Mouse (Mus musculus): ENCODE results near the gene Siah2.

Siah2 gene

GRCm38 (mm10) chr3:58671616-58672250, 20.5 kb downstream of the Siah2 start:
- in situ Hi-C loops (cut with MboI, MseI): no loop called here

- in situ Hi-C loops (cut with MboI, MseI): no loop called here
Measured at GRCm38 (mm10) chr3:58663970-58664369, 28.2 kb downstream of the Siah2 start.

- in situ Hi-C loops (cut with MboI, MseI): no loop called here
Measured at GRCm38 (mm10) chr3:58660636-58661035, 31.6 kb downstream of the Siah2 start.

- in situ Hi-C loops (cut with MboI, MseI): loop anchor here (5.0 kb wide), 1 partner anchor 125 kb away; no protein-coding TSS in a partner anchor
Measured at GRCm38 (mm10) chr3:58657356-58657755, 34.8 kb downstream of the Siah2 start.

GRCm38 (mm10) chr3:58655362-58656130, 36.7 kb downstream of the Siah2 start:
- in situ Hi-C loops (cut with MboI, MseI): loop anchor here (5.0 kb wide), 1 partner anchor 127 kb away; no protein-coding TSS in a partner anchor

GRCm38 (mm10) chr3:58653907-58654306, 38.3 kb downstream of the Siah2 start:
- in situ Hi-C loops (cut with MboI, MseI): no loop called here

- in situ Hi-C loops (cut with MboI, MseI): no loop called here
Measured at GRCm38 (mm10) chr3:58650328-58650727, 41.9 kb downstream of the Siah2 start.

GRCm38 (mm10) chr3:58647179-58647578, 45.0 kb downstream of the Siah2 start:
- in situ Hi-C loops (cut with MboI, MseI): no loop called here

- in situ Hi-C loops (cut with MboI, MseI): no loop called here
Measured at GRCm38 (mm10) chr3:58646180-58646579, 46.0 kb downstream of the Siah2 start.

GRCm38 (mm10) chr3:58636406-58637295, 55.5 kb downstream of the Siah2 start, which contains the start of gene Erich6:
Gene Erich6, minus strand, starts transcription at chr3:58637207.
- in situ Hi-C loops (cut with MboI, MseI): no loop called here

GRCm38 (mm10) chr3:58631693-58632092, 60.5 kb downstream of the Siah2 start:
- in situ Hi-C loops (cut with MboI, MseI): no loop called here

- in situ Hi-C loops (cut with MboI, MseI): no loop called here
Measured at GRCm38 (mm10) chr3:58624981-58625380, 67.2 kb downstream of the Siah2 start.

Data from T-helper 1 cell (primary cell).